Comparison of ENCODE assay signal across 18 mouse cellular contexts in the genomic region with DNA sequence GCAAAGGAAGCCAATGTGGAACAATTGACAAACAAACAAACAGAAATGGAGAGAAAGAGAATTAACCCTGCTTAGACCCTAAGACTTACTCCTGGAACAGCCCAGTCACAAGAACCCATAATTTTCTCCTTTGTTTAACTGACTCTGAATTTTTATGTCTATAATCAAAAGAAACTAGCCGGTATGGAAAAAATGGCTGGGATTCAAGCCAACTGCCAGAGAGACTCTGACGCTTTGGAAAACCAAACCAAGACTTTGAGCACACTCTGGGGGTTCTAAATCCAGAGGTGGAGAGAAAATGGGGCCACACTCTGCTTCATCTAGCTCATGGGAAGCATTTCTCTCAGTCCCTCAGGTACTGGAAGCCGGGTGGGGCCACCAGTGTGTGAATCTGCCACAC. TPM values are rescaled to one million over a fixed set of nuclear protein-coding genes. Genes with fewer than 3 reads are reported as not detected.
"Had no signal": no experiment of that assay in that cellular context is flagged by ENCODE, and none has a peak within 500 bp of the region (broad histone marks: within the 10 kb centered on the region; RNA-seq: fewer than 3 reads in every experiment).

No protein-coding gene starts in this region.

- DNase-seq: kidney, adult 18-20 months; kidney, postnatal 10 days; kidney, postnatal 4 days; left cerebral cortex, postnatal 4 days; lung, adult 2 months; lung, postnatal 10 days; retina, postnatal 1 day; right cerebral cortex, postnatal 4 days; spleen, adult 18-20 months; thymus, postnatal 4 days had no signal

- H3K36me3 ChIP-seq: liver, embryonic 15.5 days; neural tube, embryonic 13.5 days had no signal

- H3K4me3 ChIP-seq: layer of hippocampus, adult 2 months; liver, embryonic 15.5 days; megakaryocyte, embryonic 14.5 days; neural tube, embryonic 13.5 days had no signal

- H3K9me3 ChIP-seq: liver, embryonic 15.5 days; megakaryocyte, embryonic 14.5 days; neural tube, embryonic 13.5 days had no signal

- H3K9ac ChIP-seq: liver, embryonic 15.5 days; neural tube, embryonic 13.5 days had no signal

- H3K4me1 ChIP-seq: liver, embryonic 15.5 days had no signal

- H3K27ac ChIP-seq: layer of hippocampus, adult 2 months; liver, embryonic 15.5 days; macrophage; neural tube, embryonic 13.5 days had no signal

- ATAC-seq: midbrain, embryonic 16.5 days had no signal

- H3K4me2 ChIP-seq: liver, embryonic 11.5 days; liver, embryonic 15.5 days; midbrain, embryonic 11.5 days; neural tube, embryonic 13.5 days had no signal

- H3K27me3 ChIP-seq: neural tube, embryonic 13.5 days had no signal

RNA-seq across cellular contexts. Expression of a gene that starts 20.7 kb away (rescaled TPM):
- polyA plus RNA-seq: macrophage had no signal
